Comparison of ENCODE assay signal across 11 mouse cellular contexts in genomic region chr4:82584548-82584947, GRCm38 (mm10).
DNase-seq lines count a peak whose midpoint lies in the region; ATAC-seq lines count a peak whose summit lies in the region.
"Had no signal": no experiment of that assay in that cellular context is flagged by ENCODE, and none has a peak within 500 bp of the region (broad histone marks: within the 10 kb centered on the region; RNA-seq: fewer than 3 reads in every experiment).

No protein-coding gene starts in this region.

- H3K27ac ChIP-seq in forebrain, embryonic 13.5 days = peak overlapping the region; percentile 40; the same call in 1 of the 2 replicates
- no peak overlapping the region for H3K27ac ChIP-seq in hindbrain, embryonic 13.5 days

- H3K9me3 ChIP-seq in forebrain, embryonic 13.5 days (replicated peaks) = no peaks in the 10 kb centered on the region
- no peaks in the 10 kb centered on the region for H3K9me3 ChIP-seq in hindbrain, embryonic 13.5 days

- peak; percentile 46 to 49 for DNase-seq in right cerebral cortex, postnatal 10 days (ENCODE audit: low spot score in 2 of 2)
- no peak for DNase-seq in right cerebral cortex, postnatal 36 days (ENCODE audit: low spot score in 2 of 2)
- DNase-seq in retina, postnatal 1 day = peak; percentile 50
- DNase-seq in kidney, postnatal 36 days = no peak
- no peak for DNase-seq in thymus, adult 18-20 months
- DNase-seq: kidney, postnatal 10 days; lung, adult 18-20 months; thymus, postnatal 36 days had no signal

- ATAC-seq in forebrain, embryonic 13.5 days = peak; percentile 85
- peak; percentile 80 for ATAC-seq in hindbrain, embryonic 13.5 days (ENCODE audit: low FRiP score)
- ATAC-seq in megakaryocyte progenitor cell, adult 5-6 weeks (replicated peaks; ENCODE audit: poor library complexity) = no peak

- no peak overlapping the region for H3K4me3 ChIP-seq in forebrain, embryonic 13.5 days
- no peak overlapping the region for H3K4me3 ChIP-seq in hindbrain, embryonic 13.5 days

- no peak overlapping the region for H3K9ac ChIP-seq in forebrain, embryonic 13.5 days
- H3K9ac ChIP-seq in hindbrain, embryonic 13.5 days = no peak overlapping the region

- H3K36me3 ChIP-seq in forebrain, embryonic 13.5 days (ENCODE audit: poor library complexity, severe bottlenecking) = no peaks in the 10 kb centered on the region
- H3K36me3 ChIP-seq in hindbrain, embryonic 13.5 days = no peaks in the 10 kb centered on the region

- no peaks in the 10 kb centered on the region for H3K27me3 ChIP-seq in forebrain, embryonic 13.5 days
- H3K27me3 ChIP-seq in hindbrain, embryonic 13.5 days = no peaks in the 10 kb centered on the region

- 18% methylated on average over 4 of the region's 4 CpGs for WGBS in forebrain, embryonic 13.5 days
- 20% methylated on average over 4 of the region's 4 CpGs for WGBS in hindbrain, embryonic 13.5 days

- peaks cover 24% of the 10 kb centered on the region for H3K4me1 ChIP-seq in forebrain, embryonic 13.5 days
- H3K4me1 ChIP-seq in hindbrain, embryonic 13.5 days (replicated peaks) = peaks cover 11% of the 10 kb centered on the region; the same call in 1 of the 2 replicates

- no peak overlapping the region for H3K4me2 ChIP-seq in forebrain, embryonic 13.5 days
- H3K4me2 ChIP-seq in hindbrain, embryonic 13.5 days = no peak overlapping the region

Comparison
In these comparisons a context has a peak if more than half of its experiments do, and no peak if none do; other contexts are left out.
1. DNase-seq: peak in right cerebral cortex, postnatal 10 days (2 of 2) and retina, postnatal 1 day (single experiment); none in right cerebral cortex, postnatal 36 days (0 of 2), kidney, postnatal 36 days (0 of 2) and thymus, adult 18-20 months (0 of 2).